Mouse (Mus musculus) spleen, postnatal 36 days (tissue): ENCODE measurements around the gene Ccdc43.

Experiments used
- DNase-seq, 2 experiments: peaks; one replicate each; pipeline ENCODE4 v3.0.0; 2022; ENCODE audit warnings: low spot score in 2 of 2, mixed read lengths in 1 of 2

The Ccdc43 gene

GRCm38 (mm10) chr11:102665151-102665550 is 32.4 kb downstream of the Ccdc43 start:
- no peak for DNase-seq

- no peak for DNase-seq
These were observed 34.2 kb downstream of the Ccdc43 start, which contains the start of gene Meioc for GRCm38 (mm10) chr11:102663416-102663815. Meioc (plus strand) TSS chr11:102663716.

DNA sequence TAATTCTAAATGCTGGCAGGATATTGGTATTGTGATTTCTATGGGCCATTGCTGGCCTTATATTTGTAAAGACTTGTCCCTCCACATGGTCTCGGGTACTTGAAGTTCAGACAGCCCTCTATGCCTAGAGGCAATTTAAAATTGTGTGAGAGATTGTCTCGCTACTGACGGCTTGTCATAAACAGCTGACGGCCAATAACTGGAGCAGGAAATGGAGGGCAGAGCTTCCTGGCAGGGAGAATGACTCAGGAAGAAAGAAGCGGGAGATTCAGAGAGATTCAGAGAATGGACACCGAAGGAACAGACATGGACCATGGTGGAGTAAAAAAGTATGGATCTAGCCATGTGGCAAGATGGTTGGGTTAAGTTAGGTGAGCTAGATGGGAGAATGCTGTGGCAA is 40.7 kb downstream of the Ccdc43 start:
- no peak for DNase-seq

GRCm38 (mm10) chr11:102656326-102656926 is 41.2 kb downstream of the Ccdc43 start:
- no peak for DNase-seq

DNA sequence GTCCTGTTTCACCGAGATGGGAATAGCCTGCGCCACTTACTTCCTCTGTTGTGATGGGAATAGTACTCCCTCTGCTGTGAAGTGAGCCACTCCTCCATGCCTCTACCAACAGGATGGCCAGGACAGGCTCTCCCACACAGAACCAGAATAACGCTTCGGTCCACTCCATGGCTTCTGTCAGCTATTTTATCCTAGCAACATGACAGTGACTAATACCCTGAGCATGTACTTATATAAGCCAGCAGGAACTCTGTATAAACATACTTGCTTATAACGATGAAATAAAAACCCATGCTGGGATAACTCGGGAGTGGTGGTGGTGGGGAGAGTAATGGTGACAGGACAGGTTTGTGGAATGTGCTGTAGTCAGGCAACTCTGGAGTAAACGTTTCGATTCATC is 41.7 kb downstream of the Ccdc43 start:
- no peak for DNase-seq

DNA sequence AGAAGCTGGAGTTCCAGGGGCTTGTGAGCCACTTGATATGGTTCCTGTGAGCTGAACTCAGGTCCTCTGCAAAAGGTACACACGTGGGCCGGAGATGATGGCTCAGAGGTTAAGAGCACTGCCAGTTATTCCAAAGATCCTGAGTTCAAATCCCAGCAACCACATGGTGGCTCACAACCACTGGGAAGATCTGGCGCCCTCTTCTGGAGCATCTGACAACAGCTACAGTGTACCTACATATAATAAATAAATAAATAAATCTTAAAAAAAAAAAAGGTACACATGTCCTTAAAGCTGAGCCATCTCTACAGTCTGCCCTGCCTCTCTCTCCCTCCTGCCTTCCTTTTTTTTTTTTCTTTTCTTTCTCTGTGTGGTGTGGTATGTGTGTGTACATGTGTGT is 44.7 kb downstream of the Ccdc43 start:
- DNase-seq: no peak

DNA sequence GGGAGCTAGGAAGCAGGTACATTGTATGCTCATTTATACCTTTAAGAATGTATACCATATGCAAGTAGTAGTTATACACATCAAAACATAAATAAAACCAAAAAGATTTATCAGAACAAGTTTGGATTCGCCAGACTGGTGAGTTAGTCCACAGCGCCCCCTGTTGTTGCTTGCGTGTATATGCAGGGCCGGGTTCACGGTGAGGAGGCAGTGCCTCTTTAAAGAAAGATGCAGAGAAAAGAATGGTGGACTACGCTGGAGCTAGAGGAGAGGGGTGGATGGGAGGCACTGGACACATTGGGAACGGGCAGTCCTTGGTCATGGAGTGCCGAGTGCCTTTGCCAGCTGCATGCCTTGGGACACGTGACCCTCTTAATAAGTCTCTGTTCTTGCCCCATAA is 46.2 kb downstream of the Ccdc43 start:
- peak in 1 of 2 experiments; percentile 10 for DNase-seq

- no peak for DNase-seq
These were observed 49.7 kb downstream of the Ccdc43 start for GRCm38 (mm10) chr11:102647885-102648284.

DNA sequence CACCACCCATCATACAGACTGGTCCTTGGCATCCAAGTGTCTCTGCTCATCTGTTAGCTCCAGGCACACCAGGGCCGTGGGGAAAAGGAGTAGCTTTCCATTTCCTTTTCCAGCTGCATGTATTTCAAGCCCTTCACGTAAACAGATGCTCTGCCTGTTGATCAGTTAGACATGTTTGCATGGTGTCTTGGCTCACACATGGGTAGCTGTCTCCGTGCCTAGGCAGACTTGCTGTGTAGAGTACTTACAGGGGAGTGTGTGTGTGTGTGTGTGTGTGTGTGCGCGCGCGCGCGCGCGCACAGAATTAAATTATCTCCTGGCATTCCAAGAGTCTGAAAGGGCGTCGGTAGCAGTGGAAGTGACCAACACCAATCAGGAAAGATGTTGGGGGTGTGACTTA is 51.4 kb downstream of the Ccdc43 start:
- DNase-seq: no peak

DNA sequence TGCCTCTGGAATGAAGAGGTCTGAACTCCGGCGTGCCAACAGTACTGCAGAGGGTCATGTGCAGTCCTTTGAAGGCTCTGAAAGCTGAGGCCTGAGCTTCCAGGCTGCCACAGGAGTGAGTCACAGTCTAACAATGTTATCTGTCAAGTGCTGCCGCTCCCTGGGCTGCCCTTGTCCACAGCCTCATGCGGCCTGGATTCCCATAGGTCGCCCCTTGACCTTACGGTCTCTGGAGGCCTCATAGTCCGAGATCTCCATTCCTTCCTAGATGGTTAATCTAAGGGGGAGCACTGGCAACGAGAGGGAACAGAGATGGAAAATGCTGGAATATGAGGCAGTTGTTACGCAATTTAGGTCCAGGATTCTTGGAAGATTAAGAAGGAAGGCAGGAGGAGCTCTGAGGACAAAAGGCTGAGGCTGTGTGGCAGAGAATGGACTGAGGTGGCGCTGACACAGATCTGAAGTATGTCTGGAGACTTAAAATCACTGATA is 53.6 kb downstream of the Ccdc43 start:
- no peak for DNase-seq

DNA sequence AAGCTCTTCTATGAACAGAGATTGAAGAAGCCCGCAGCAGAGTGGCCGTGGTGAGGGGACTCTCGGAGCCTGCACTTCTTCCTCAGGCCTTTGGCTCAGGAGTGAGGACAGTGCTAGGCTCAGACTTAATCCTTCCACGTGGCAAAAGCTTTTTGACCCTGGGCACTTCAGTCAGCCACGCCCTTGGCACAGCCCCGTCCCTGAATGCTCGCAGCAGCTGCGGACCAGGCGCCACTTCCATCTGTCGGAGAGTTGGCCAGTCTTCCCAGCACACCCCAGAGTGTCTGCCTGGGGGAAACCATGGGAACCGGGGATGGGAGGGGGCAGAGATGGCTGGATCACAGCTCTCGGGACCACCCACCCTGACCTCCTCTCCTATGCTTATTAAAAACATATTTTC is 60.7 kb downstream of the Ccdc43 start:
- DNase-seq: no peak
